Mouse (Mus musculus) kidney, embryonic 15.5 days (tissue): Measurements from ENCODE around the gene Cyp2d10. TPM values are rescaled to one million over a fixed set of nuclear protein-coding genes. Genes with fewer than 3 reads are reported as not detected.

Experiments
- ATAC-seq: fragments of 200-750 bp; cut with Nextera tagmentation; replicated peaks from 2 replicates; pipeline ENCODE4 v1.8.0; 2017; ENCODE audit warnings: moderate TSS enrichment; ENCODE audit not compliant: low FRiP score
- H3K27ac ChIP-seq: fragments of 300-500 bp; sonication (generic); 2 replicates; pipeline ENCODE4 v1.5.1; 2015; ENCODE audit warnings: mild to moderate bottlenecking, inconsistent platforms
- H3K27me3 ChIP-seq: fragments of 300-500 bp; sonication (generic); 2 replicates; pipeline ENCODE4 v1.6.1; 2015; ENCODE audit warnings: inconsistent platforms
- H3K36me3 ChIP-seq: fragments of 300-500 bp; sonication (generic); 2 replicates; pipeline ENCODE4 v1.6.1; 2015; ENCODE audit warnings: inconsistent platforms
- H3K4me1 ChIP-seq: fragments of 300-500 bp; sonication (generic); 2 replicates; pipeline ENCODE4 v1.6.1; 2015; ENCODE audit warnings: inconsistent platforms
- H3K4me2 ChIP-seq: fragments of 300-500 bp; sonication (generic); 2 replicates; pipeline ENCODE4 v1.6.1; 2015; ENCODE audit warnings: moderate library complexity, mild to moderate bottlenecking, inconsistent platforms
- H3K4me3 ChIP-seq: fragments of 300-500 bp; sonication (generic); replicated peaks from 2 replicates; pipeline ENCODE4 v1.5.1; 2015; ENCODE audit warnings: mild to moderate bottlenecking, inconsistent platforms
- H3K9ac ChIP-seq: fragments of 300-500 bp; sonication (generic); 2 replicates; pipeline ENCODE4 v1.6.1; 2015; ENCODE audit warnings: mild to moderate bottlenecking, inconsistent platforms
- H3K9me3 ChIP-seq: fragments of 300-500 bp; sonication (generic); replicated peaks from 2 replicates; pipeline ENCODE4 v1.6.1; 2016; ENCODE audit warnings: inconsistent platforms
- WGBS: fragments of 180-500 bp; shearing (Covaris S2); methylation state at CpG from one replicate; pipeline ENCODE4 v1.1.7; 2015; ENCODE audit warnings: mixed read lengths; 5-methylcytosine and 5-hydroxymethylcytosine counted together
- microRNA-seq: library from miRNA; unstranded; fragments of <30 nt; microRNA quantifications from one replicate; pipeline ENCODE4, GENCODE M21; 2016
- polyA plus RNA-seq: library from polyadenylated mRNA; unstranded; fragments of >200 nt; fragmentation: Nextera tagmentation; extraction: Ambion mirVana; gene quantifications from 2 replicates; pipeline ENCODE4 v1.2.1, GENCODE M21; 2015

Gene Cyp2d10
- polyA plus RNA-seq, 1 experiment from 2014 or later = 0.49 TPM

- peaks cover 30% of the 10 kb centered on the region for H3K4me1 ChIP-seq
- peak overlapping the region; percentile 85 for H3K4me2 ChIP-seq
- no peaks in the 10 kb centered on the region for H3K27me3 ChIP-seq
- peak overlapping the region; percentile 99 for H3K9ac ChIP-seq
- under 1% methylated on average over 23 of the region's 23 CpGs for WGBS
- peak overlapping the region; percentile 93 for H3K4me3 ChIP-seq
- peaks cover 27% of the 10 kb centered on the region for H3K36me3 ChIP-seq
- peak overlapping the region; percentile 94 for H3K27ac ChIP-seq
- peak; percentile 52 for ATAC-seq
- no peaks in the 10 kb centered on the region for H3K9me3 ChIP-seq
Observed at GRCm38 (mm10) chr15:82353745-82354113, 53.3 kb downstream of the Cyp2d10 start.

- Histone ChIP-seq H3K9me3 (no peaks in the 10 kb centered on the region), H3K4me1 (peaks cover 26% of the 10 kb centered on the region), H3K27ac (peak overlapping the region; percentile 94), H3K27me3 (no peaks in the 10 kb centered on the region), H3K36me3 (peaks cover 33% of the 10 kb centered on the region), H3K4me2 (peak overlapping the region; percentile 85), H3K4me3 (peak overlapping the region; percentile 93), H3K9ac (peak overlapping the region; percentile 99)
- no peak for ATAC-seq
- 23% methylated on average over 14 of the region's 14 CpGs for WGBS
Observed at GRCm38 (mm10) chr15:82353078-82353744, 53.8 kb downstream of the Cyp2d10 start.

Small RNA genes within 50 kb of the gene (microRNA-seq; reads per million reads assigned to microRNA genes)
- gene Gm25990 = not detected
- gene Gm27331 = not detected
- not detected for gene Gm27622
- gene Mir7684 = not detected

Other genes with a start within 250 kb of the Cyp2d10 start
- gene Shisa8, start 194.4 kb downstream of the Cyp2d10 start, polyA plus RNA-seq = 0.44 and 0.45 TPM in 2 replicates
- 0.10 TPM in 1 of 2 replicates, not detected in the other for gene Tnfrsf13c, start 182.8 kb downstream of the Cyp2d10 start, polyA plus RNA-seq
- 78.8 and 84.2 TPM in 2 replicates for gene Cenpm, start 162.4 kb downstream of the Cyp2d10 start, polyA plus RNA-seq
- gene 1500009C09Rik, start 154.8 kb downstream of the Cyp2d10 start, polyA plus RNA-seq = 0.10 TPM in 1 of 2 replicates, not detected in the other
- 13.6 and 14.0 TPM in 2 replicates for gene Sept3, start 132.3 kb downstream of the Cyp2d10 start, polyA plus RNA-seq
- gene Wbp2nl, start 108.2 kb downstream of the Cyp2d10 start, polyA plus RNA-seq = 0.18 and 0.35 TPM in 2 replicates
- 61.1 and 61.7 TPM in 2 replicates for gene Naga, start 68.3 kb downstream of the Cyp2d10 start, polyA plus RNA-seq
- gene Pheta2, start 68.3 kb downstream of the Cyp2d10 start, polyA plus RNA-seq = 11.0 and 12.0 TPM in 2 replicates
- 296 and 297 TPM in 2 replicates for gene Smdt1, start 68.2 kb downstream of the Cyp2d10 start, polyA plus RNA-seq
- gene Ndufa6, start 52.9 kb downstream of the Cyp2d10 start, polyA plus RNA-seq = 428 and 459 TPM in 2 replicates
- 12.9 and 18.6 TPM in 2 replicates for gene Cyp2d22, start 26.9 kb downstream of the Cyp2d10 start, polyA plus RNA-seq
- not detected in 2 replicates for gene Cyp2d11, start 13.2 kb downstream of the Cyp2d10 start, polyA plus RNA-seq
- gene Cyp2d9, start 26.2 kb upstream of the Cyp2d10 start, polyA plus RNA-seq = 0.25 TPM in 1 of 2 replicates, not detected in the other
- gene Cyp2d12, start 147.9 kb upstream of the Cyp2d10 start, polyA plus RNA-seq = not detected in 2 replicates
- not detected in 2 replicates for gene Cyp2d34, start 213.8 kb upstream of the Cyp2d10 start, polyA plus RNA-seq